Mouse (Mus musculus) midbrain, embryonic 11.5 days (tissue): ENCODE measurements around the gene Hoxb3. TPM values are rescaled to one million over a fixed set of nuclear protein-coding genes. Genes with fewer than 3 reads are reported as not detected.
A peak's percentile ranks its signal among the peaks of the same experiment; 100 is the strongest.

Experiments
- microRNA counts: library from miRNA; unstranded; fragments of <30 nt; microRNA quantifications from one replicate; lab custom pipeline; 2015
- microRNA-seq: library from miRNA; unstranded; fragments of <30 nt; microRNA quantifications from one replicate; pipeline ENCODE4, GENCODE M21; 2017
- polyA plus RNA-seq: library from polyadenylated mRNA; unstranded; fragments of >200 nt; fragmentation: Nextera tagmentation; extraction: Ambion mirVana; gene quantifications from 2 replicates; pipeline ENCODE4 v1.2.1, GENCODE M21; 2014

Gene Hoxb3
- polyA plus RNA-seq, 1 experiment from 2014 or later = not detected

MicroRNAs within 50 kb of the gene (microRNA counts, 519-probe panel; counts per million panel counts)
- microRNA mmu-miR-10a (lab: Ali Mortazavi, UCI) = 1,880 counts per million, percentile 3 among the panel's probes with 10 or more counts

Small RNA genes within 50 kb of the gene (microRNA-seq; reads per million reads assigned to microRNA genes)
- 130 reads per million, percentile 57 among the genes with 10 or more reads in this experiment for gene Mir10a

Other genes starting within 250 kb of the Hoxb3 start
- gene Atp5g1, start 247.7 kb upstream of the Hoxb3 start, polyA plus RNA-seq = 405 and 437 TPM in 2 replicates
- not detected in 2 replicates for gene Calcoco2, start 211.4 kb upstream of the Hoxb3 start, polyA plus RNA-seq
- gene Ttll6, start 189.5 kb upstream of the Hoxb3 start, polyA plus RNA-seq = not detected in 2 replicates
- not detected in 2 replicates for gene Hoxb13, start 129.0 kb upstream of the Hoxb3 start, polyA plus RNA-seq
- gene Hoxb9, start 51.9 kb upstream of the Hoxb3 start, polyA plus RNA-seq = not detected in 2 replicates
- gene Hoxb8, start 41.4 kb upstream of the Hoxb3 start, polyA plus RNA-seq = not detected in 2 replicates
- not detected in 2 replicates for gene Hoxb7, start 36.7 kb upstream of the Hoxb3 start, polyA plus RNA-seq
- gene Hoxb6, start 30.9 kb upstream of the Hoxb3 start, polyA plus RNA-seq = not detected in 2 replicates
- not detected in 2 replicates for gene Hoxb5, start 20.0 kb upstream of the Hoxb3 start, polyA plus RNA-seq
- gene Hoxb4, start 5.1 kb upstream of the Hoxb3 start, polyA plus RNA-seq = not detected in 2 replicates
- not detected in 2 replicates for gene Hoxb2, start 27.2 kb downstream of the Hoxb3 start, polyA plus RNA-seq
- gene Hoxb1, start 42.4 kb downstream of the Hoxb3 start, polyA plus RNA-seq = not detected in 2 replicates
- gene Skap1, start 141.3 kb downstream of the Hoxb3 start, polyA plus RNA-seq = 1.2 and 1.3 TPM in 2 replicates